8 mouse cellular contexts compared by ENCODE assay signal in the genomic region with DNA sequence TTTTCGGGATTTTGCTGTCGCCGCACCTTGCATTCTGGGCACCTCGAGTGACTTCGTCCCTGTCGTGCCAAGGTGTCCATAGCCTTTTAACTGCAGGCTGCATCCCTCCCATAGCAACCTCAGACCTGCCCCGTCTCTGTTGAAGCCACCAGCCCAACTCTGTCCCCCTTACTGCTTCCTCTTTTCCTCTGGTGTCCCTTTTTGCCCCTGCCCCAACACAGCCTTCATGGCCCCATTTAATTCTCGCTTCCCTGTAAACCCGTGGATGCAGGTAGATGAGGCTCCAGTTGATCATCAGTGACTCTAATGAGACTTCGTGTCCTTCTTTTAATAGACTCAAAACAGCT. TPM values are rescaled to one million over a fixed set of nuclear protein-coding genes. Genes with fewer than 3 reads are reported as not detected.
DNase-seq lines count a peak whose midpoint lies in the region; ATAC-seq and TF ChIP-seq lines count a peak whose summit lies in the region.

No protein-coding gene starts in this region.

- no peaks in the 10 kb centered on the region for H3K9me3 ChIP-seq in heart, embryonic 12.5 days (replicated peaks)
- H3K9me3 ChIP-seq in G1E (replicated peaks) = no peaks in the 10 kb centered on the region
- no peaks in the 10 kb centered on the region for H3K9me3 ChIP-seq in hindbrain, embryonic 11.5 days (ENCODE audit: control insufficient read depth, low read length)

- DNase-seq in heart, postnatal 10 days = no peak
- peak; percentile 31 for DNase-seq in G1E (ENCODE audit: low spot score)
- no peak for DNase-seq in hindbrain, embryonic 11.5 days (ENCODE audit: low spot score)
- no peak for DNase-seq in adrenal gland, postnatal 4 days (ENCODE audit: low spot score in 2 of 2)
- no peak for DNase-seq in frontal cortex, postnatal 14 days (ENCODE audit: low spot score in 2 of 2)
- DNase-seq in ovary, postnatal 36 days (ENCODE audit: low spot score) = no peak

- H3K4me2 ChIP-seq in heart, embryonic 12.5 days = peak overlapping the region; percentile 89
- peak overlapping the region; percentile 86 for H3K4me2 ChIP-seq in hindbrain, embryonic 11.5 days (replicated peaks; ENCODE audit: low read depth, low read length)

- H3K4me1 ChIP-seq in heart, embryonic 12.5 days (replicated peaks) = peaks cover 14% of the 10 kb centered on the region
- H3K4me1 ChIP-seq in G1E (ENCODE audit: insufficient read depth, low read depth, low read length) = peaks cover 41% of the 10 kb centered on the region
- H3K4me1 ChIP-seq in hindbrain, embryonic 11.5 days (replicated peaks; ENCODE audit: control insufficient read depth, insufficient read depth, low read length) = 0 out of 2 replicates have a peak, but pooled peaks cover 2% of the 10 kb centered on the region

- WGBS in heart, embryonic 12.5 days = 6% methylated on average over 10 of the region's 10 CpGs
- WGBS in hindbrain, embryonic 11.5 days = 5% methylated on average over 10 of the region's 10 CpGs

- peak overlapping the region; percentile 81 for H3K4me3 ChIP-seq in heart, embryonic 12.5 days
- peak overlapping the region; percentile 95 for H3K4me3 ChIP-seq in G1E (ENCODE audit: low read depth, low read length)
- H3K4me3 ChIP-seq in hindbrain, embryonic 11.5 days (ENCODE audit: low read depth, low read length) = peak overlapping the region; percentile 96

- TF ChIP-seq CTCF in G1E (IDR thresholded peaks at IDR 0.05; ENCODE audit: low read depth, low read length) = no peak

- peak overlapping the region; percentile 88 for H3K9ac ChIP-seq in heart, embryonic 12.5 days
- H3K9ac ChIP-seq in hindbrain, embryonic 11.5 days (ENCODE audit: low read depth, low read length) = peak overlapping the region; percentile 97

- peak overlapping the region; percentile 80; the same call in 1 of the 2 replicates for H3K27ac ChIP-seq in heart, embryonic 12.5 days (ENCODE audit: poor library complexity, severe bottlenecking)
- peak overlapping the region; percentile 80 for H3K27ac ChIP-seq in hindbrain, embryonic 11.5 days (ENCODE audit: low read depth, low read length)

- intact Hi-C loops in heart, postnatal 10 days (cut with DNase I) = loop anchor here (2.0 to 5.0 kb wide), 3 partner anchors 80 to 280 kb away; partner anchors contain the start of genes Kntc1 and Rsrc2

- no peak for ATAC-seq in heart, embryonic 12.5 days (ENCODE audit: insufficient number of reproducible peaks, low FRiP score)
- ATAC-seq in G1E (ENCODE audit: extremely low read depth, insufficient number of reproducible peaks, low FRiP score, poor library complexity, severe bottlenecking) = no peak
- ATAC-seq in hindbrain, embryonic 11.5 days (ENCODE audit: low FRiP score) = no peak; the same call in 1 of the 2 replicates
- ATAC-seq in megakaryocyte-erythroid progenitor cell, adult 5-6 weeks (replicated peaks; ENCODE audit: low FRiP score, low TSS enrichment, poor library complexity, severe bottlenecking) = peak; percentile 21

- H3K36me3 ChIP-seq in heart, embryonic 12.5 days = peaks cover 41% of the 10 kb centered on the region
- H3K36me3 ChIP-seq in G1E (replicated peaks) = peaks cover 46% of the 10 kb centered on the region
- H3K36me3 ChIP-seq in hindbrain, embryonic 11.5 days (ENCODE audit: control insufficient read depth, insufficient read depth, low read length) = peaks cover 3% of the 10 kb centered on the region; the same call in 1 of the 2 replicates

- no peaks in the 10 kb centered on the region for H3K27me3 ChIP-seq in heart, embryonic 12.5 days (replicated peaks)
- H3K27me3 ChIP-seq in G1E (ENCODE audit: insufficient read depth, low read length) = no peaks in the 10 kb centered on the region
- H3K27me3 ChIP-seq in hindbrain, embryonic 11.5 days (ENCODE audit: control insufficient read depth, insufficient read depth, low read length) = no peaks in the 10 kb centered on the region

RNA-seq across cellular contexts. Expression of gene Denr, which starts 0.6 kb away (rescaled TPM):
- polyA plus RNA-seq in heart, embryonic 12.5 days (2016; fragmentation: Nextera tagmentation; extraction: Ambion mirVana) = 109 and 120 TPM in 2 replicates
- 10 to 100 TPM; 53.4 to 54.2 TPM for total RNA-seq in heart, postnatal 10 days (2021)
- total RNA-seq in G1E (2014; fragmentation: Nextera tagmentation) (54.0 and 97.5 TPM in 2 replicates), G1E (2017) (39.7 and 51.7 TPM in 2 replicates)
- 150 and 207 TPM in 2 replicates for polyA plus RNA-seq in G1E (2012)
- 154 and 172 TPM in 2 replicates for polyA plus RNA-seq in hindbrain, embryonic 11.5 days (2014; fragmentation: Nextera tagmentation; extraction: Ambion mirVana)
- total RNA-seq in megakaryocyte-erythroid progenitor cell, adult 5-6 weeks (2014; fragmentation: Nextera tagmentation) = 102 and 106 TPM in 2 replicates
- 96.4 and 102 TPM in 2 replicates for total RNA-seq in megakaryocyte-erythroid progenitor cell, adult 5-6 weeks (2017)
- 10 to 100 TPM; 77.3 to 80.0 TPM for total RNA-seq in adrenal gland, postnatal 4 days (2021)

RNA-seq across cellular contexts. Expression of gene Gm43518, which starts 19.6 kb away (rescaled TPM):
- polyA plus RNA-seq in heart, embryonic 12.5 days (2016; fragmentation: Nextera tagmentation; extraction: Ambion mirVana) = 0.90 and 2.1 TPM in 2 replicates
- under 1 TPM in 1 of 2 experiments, not detected in 1; 0.89 TPM for total RNA-seq in heart, postnatal 10 days (2021)
- total RNA-seq in G1E (2014; fragmentation: Nextera tagmentation) = 1.6 TPM in 1 of 2 replicates, not detected in the other
- total RNA-seq in G1E (2017) = 0.27 and 1.5 TPM in 2 replicates
- polyA plus RNA-seq in G1E (2012) = not detected in 2 replicates
- 1.5 and 2.4 TPM in 2 replicates for polyA plus RNA-seq in hindbrain, embryonic 11.5 days (2014; fragmentation: Nextera tagmentation; extraction: Ambion mirVana)
- not detected in 2 replicates for total RNA-seq in megakaryocyte-erythroid progenitor cell, adult 5-6 weeks (2014; fragmentation: Nextera tagmentation)
- total RNA-seq in megakaryocyte-erythroid progenitor cell, adult 5-6 weeks (2017) = not detected in 2 replicates
- 1 to 10 TPM; 1.7 to 2.2 TPM for total RNA-seq in adrenal gland, postnatal 4 days (2021)

RNA-seq across cellular contexts. Expression of gene Ccdc62, which starts 22.9 kb away (rescaled TPM):
- polyA plus RNA-seq in heart, embryonic 12.5 days (2016; fragmentation: Nextera tagmentation; extraction: Ambion mirVana) = 2.5 and 7.1 TPM in 2 replicates
- 1 to 10 TPM; 2.2 to 3.1 TPM for total RNA-seq in heart, postnatal 10 days (2021)
- total RNA-seq in G1E (2014; fragmentation: Nextera tagmentation) = 2.8 and 9.4 TPM in 2 replicates
- 3.0 and 3.9 TPM in 2 replicates for total RNA-seq in G1E (2017)
- polyA plus RNA-seq in G1E (2012) = 5.0 and 5.6 TPM in 2 replicates
- polyA plus RNA-seq in hindbrain, embryonic 11.5 days (2014; fragmentation: Nextera tagmentation; extraction: Ambion mirVana) = 4.3 and 5.4 TPM in 2 replicates
- 2.1 and 3.3 TPM in 2 replicates for total RNA-seq in megakaryocyte-erythroid progenitor cell, adult 5-6 weeks (2014; fragmentation: Nextera tagmentation)
- total RNA-seq in megakaryocyte-erythroid progenitor cell, adult 5-6 weeks (2017) = 2.6 and 4.2 TPM in 2 replicates
- total RNA-seq in adrenal gland, postnatal 4 days (2021) = 1 to 10 TPM; 5.4 to 8.0 TPM

RNA-seq across cellular contexts. Expression of gene Hcar1, which starts 27.8 kb away (rescaled TPM):
- polyA plus RNA-seq in heart, embryonic 12.5 days (2016; fragmentation: Nextera tagmentation; extraction: Ambion mirVana) = 0.11 and 0.22 TPM in 2 replicates
- total RNA-seq in heart, postnatal 10 days (2021) = under 1 TPM; 0.69 to 0.77 TPM
- not detected in 2 replicates for total RNA-seq in G1E (2014; fragmentation: Nextera tagmentation)
- 0.06 and 0.22 TPM in 2 replicates for total RNA-seq in G1E (2017)
- not detected in 2 replicates for polyA plus RNA-seq in G1E (2012)
- 0.04 and 0.12 TPM in 2 replicates for polyA plus RNA-seq in hindbrain, embryonic 11.5 days (2014; fragmentation: Nextera tagmentation; extraction: Ambion mirVana)
- total RNA-seq in megakaryocyte-erythroid progenitor cell, adult 5-6 weeks (2014; fragmentation: Nextera tagmentation) = not detected in 2 replicates
- total RNA-seq in megakaryocyte-erythroid progenitor cell, adult 5-6 weeks (2017) = not detected in 2 replicates
- 1 to 10 TPM; 7.2 to 9.6 TPM for total RNA-seq in adrenal gland, postnatal 4 days (2021)

RNA-seq across cellular contexts. Expression of gene Hcar2, which starts 42.3 kb away (rescaled TPM):
- not detected in 2 replicates for polyA plus RNA-seq in heart, embryonic 12.5 days (2016; fragmentation: Nextera tagmentation; extraction: Ambion mirVana)
- under 1 TPM in 1 of 2 experiments, not detected in 1; 0.17 TPM for total RNA-seq in heart, postnatal 10 days (2021)
- not detected in 2 replicates for total RNA-seq in G1E (2014; fragmentation: Nextera tagmentation)
- total RNA-seq in G1E (2017) = 0.12 and 0.22 TPM in 2 replicates
- polyA plus RNA-seq in G1E (2012) = not detected in 2 replicates
- not detected in 2 replicates for polyA plus RNA-seq in hindbrain, embryonic 11.5 days (2014; fragmentation: Nextera tagmentation; extraction: Ambion mirVana)
- not detected in 2 replicates for total RNA-seq in megakaryocyte-erythroid progenitor cell, adult 5-6 weeks (2014; fragmentation: Nextera tagmentation)
- not detected in 2 replicates for total RNA-seq in megakaryocyte-erythroid progenitor cell, adult 5-6 weeks (2017)
- total RNA-seq in adrenal gland, postnatal 4 days (2021) = 1 to 10 TPM in 1 of 2 experiments, under 1 TPM in 1; 0.59 to 1.4 TPM
